ENCODE assay signal across 8 mouse cellular contexts in the genomic region with DNA sequence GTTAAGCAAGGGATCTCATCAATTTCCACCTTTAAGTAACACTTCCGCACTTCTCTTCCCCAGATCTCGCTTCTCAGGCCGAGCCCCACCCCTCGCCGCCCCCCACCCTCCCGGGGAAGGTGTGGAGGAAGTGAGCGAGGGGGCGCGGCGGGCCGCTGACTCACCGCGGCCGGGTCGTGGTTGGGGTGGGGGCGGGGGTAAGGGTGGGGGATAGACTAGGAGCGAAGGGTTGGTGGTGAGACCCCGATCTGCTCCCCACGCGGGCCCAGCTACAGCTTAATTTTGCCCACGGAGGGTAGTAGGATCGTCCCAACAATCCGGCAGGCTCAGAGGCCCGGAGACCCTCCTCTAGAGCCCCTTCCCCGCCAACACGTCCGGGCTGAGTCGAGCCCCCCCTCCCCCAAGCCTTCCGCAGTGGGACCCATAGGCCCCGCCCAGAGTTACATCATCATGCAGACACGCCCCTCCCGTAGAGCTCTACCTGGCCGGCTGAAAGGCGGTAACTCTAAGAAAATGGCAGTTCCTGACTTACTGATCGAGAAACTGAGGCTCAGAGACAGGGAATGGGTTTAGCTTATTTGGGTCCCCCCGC. TPM values are rescaled to one million over a fixed set of nuclear protein-coding genes. Genes with fewer than 3 reads are reported as not detected.
DNase-seq lines count a peak whose midpoint lies in the region; ATAC-seq and TF ChIP-seq lines count a peak whose summit lies in the region.

No protein-coding gene starts in this region.

- peak; percentile 75 for ATAC-seq in erythroid progenitor cell, adult 5-6 weeks (replicated peaks; ENCODE audit: low FRiP score, poor library complexity, severe bottlenecking)
- peak; percentile 69 for ATAC-seq in hindbrain, embryonic 12.5 days (ENCODE audit: low FRiP score)
- peak; percentile 74 for ATAC-seq in midbrain, embryonic 16.5 days

- TF ChIP-seq POLR2A in testis, adult 2 months (IDR thresholded peaks at IDR 0.05; ENCODE audit: control insufficient read depth, low read depth, low read length), result no peak

- H3K9ac ChIP-seq in hindbrain, embryonic 12.5 days, result peak overlapping the region; percentile 94
- peak overlapping the region; percentile 89 for H3K9ac ChIP-seq in midbrain, embryonic 16.5 days (ENCODE audit: low read depth, low read length)

- H3K4me2 ChIP-seq in hindbrain, embryonic 12.5 days (replicated peaks), result peak overlapping the region; percentile 92
- peak overlapping the region; percentile 72 for H3K4me2 ChIP-seq in midbrain, embryonic 16.5 days (ENCODE audit: low read length)

- H3K27me3 ChIP-seq in hindbrain, embryonic 12.5 days, result peaks cover 9% of the 10 kb centered on the region
- H3K27me3 ChIP-seq in midbrain, embryonic 16.5 days (ENCODE audit: control insufficient read depth, insufficient read depth, low read depth, low read length), result no peaks in the 10 kb centered on the region
- H3K27me3 ChIP-seq in testis, adult 2 months (ENCODE audit: control insufficient read depth, insufficient read depth, low read length), result no peaks in the 10 kb centered on the region

- WGBS in hindbrain, embryonic 12.5 days, result under 1% methylated on average over 35 of the region's 36 CpGs
- WGBS in midbrain, embryonic 16.5 days, result 0% methylated on average over 36 of the region's 36 CpGs

- H3K36me3 ChIP-seq in hindbrain, embryonic 12.5 days, result no peaks in the 10 kb centered on the region
- no peaks in the 10 kb centered on the region for H3K36me3 ChIP-seq in midbrain, embryonic 16.5 days (ENCODE audit: control insufficient read depth, insufficient read depth, low read length)
- no peaks in the 10 kb centered on the region for H3K36me3 ChIP-seq in testis, adult 2 months (ENCODE audit: control insufficient read depth, insufficient read depth, low read length)

- TF ChIP-seq CTCF in gastrocnemius, adult 2 months (IDR thresholded peaks at IDR 0.05), result no peak
- TF ChIP-seq CTCF in testis, adult 2 months (IDR thresholded peaks at IDR 0.05; ENCODE audit: control insufficient read depth, insufficient read depth, insufficient replicate concordance, low read depth, low read length), result no peak

- H3K4me3 ChIP-seq in gastrocnemius, adult 2 months, result peak overlapping the region; percentile 95
- peak overlapping the region; percentile 97 for H3K4me3 ChIP-seq in hindbrain, embryonic 12.5 days
- H3K4me3 ChIP-seq in midbrain, embryonic 16.5 days (ENCODE audit: low read depth, low read length), result peak overlapping the region; percentile 96
- peak overlapping the region; percentile 92 for H3K4me3 ChIP-seq in testis, adult 2 months (ENCODE audit: control insufficient read depth, low read depth, low read length)

- H3K9me3 ChIP-seq in hindbrain, embryonic 12.5 days (replicated peaks), result no peaks in the 10 kb centered on the region
- no peaks in the 10 kb centered on the region for H3K9me3 ChIP-seq in midbrain, embryonic 16.5 days (replicated peaks; ENCODE audit: control insufficient read depth, low read length, poor library complexity, severe bottlenecking)

- peak; percentile 76 for DNase-seq in gastrocnemius, adult 2 months
- no peak for DNase-seq in gastrocnemius, postnatal 36 days
- DNase-seq in brain, adult 2 months (ENCODE audit: low read depth, low spot score), result peak; percentile 69
- DNase-seq in liver, result peak; percentile 91

- peak overlapping the region; percentile 93 for H3K27ac ChIP-seq in gastrocnemius, adult 2 months
- H3K27ac ChIP-seq in hindbrain, embryonic 12.5 days, result peak overlapping the region; percentile 86
- H3K27ac ChIP-seq in midbrain, embryonic 16.5 days (ENCODE audit: low read length), result peak overlapping the region; percentile 87
- peak overlapping the region; percentile 33 for H3K27ac ChIP-seq in testis, adult 2 months (ENCODE audit: control insufficient read depth, insufficient read depth, low read depth, low read length)

- intact Hi-C loops in gastrocnemius, adult 2 months (cut with DNase I), result no loop called here
- intact Hi-C loops in gastrocnemius, postnatal 36 days (cut with DNase I), result no loop called here

- peaks cover 23% of the 10 kb centered on the region for H3K4me1 ChIP-seq in hindbrain, embryonic 12.5 days
- peaks cover 18% of the 10 kb centered on the region for H3K4me1 ChIP-seq in midbrain, embryonic 16.5 days (ENCODE audit: control insufficient read depth, insufficient read depth, low read length)
- H3K4me1 ChIP-seq in testis, adult 2 months (ENCODE audit: control insufficient read depth, insufficient read depth, low read length), result peaks cover 26% of the 10 kb centered on the region

RNA-seq across cellular contexts. Expression of a gene that starts 0.7 kb away (rescaled TPM):
- 10 to 100 TPM; 13.6 to 17.3 TPM for total RNA-seq in gastrocnemius, adult 2 months (2021)
- total RNA-seq in gastrocnemius, postnatal 36 days (2021), result 10 to 100 TPM; 15.9 to 20.6 TPM
- 34.0 and 58.7 TPM in 2 replicates for total RNA-seq in erythroid progenitor cell, adult 5-6 weeks (2015; ENCODE audit: low replicate concordance)
- 17.9 and 26.7 TPM in 2 replicates for total RNA-seq in erythroid progenitor cell, adult 5-6 weeks (2017; ENCODE audit: low replicate concordance)
- polyA plus RNA-seq in hindbrain, embryonic 12.5 days (2016; fragmentation: Nextera tagmentation; extraction: Ambion mirVana), result 52.7 and 60.3 TPM in 2 replicates
- 35.5 and 40.9 TPM in 2 replicates for polyA plus RNA-seq in midbrain, embryonic 16.5 days (2015; fragmentation: Nextera tagmentation; extraction: Ambion mirVana)
- 42.4 and 44.7 TPM in 2 replicates for polyA plus RNA-seq in testis, adult 2 months (2012; rRNA removed)

RNA-seq across cellular contexts. Expression of a gene that starts 7.6 kb away (rescaled TPM):
- under 1 TPM in 1 of 2 experiments, not detected in 1; 0.74 TPM for total RNA-seq in gastrocnemius, adult 2 months (2021)
- under 1 TPM in 1 of 2 experiments, not detected in 1; 0.35 TPM for total RNA-seq in gastrocnemius, postnatal 36 days (2021)
- not detected in 2 replicates for total RNA-seq in erythroid progenitor cell, adult 5-6 weeks (2015; ENCODE audit: low replicate concordance)
- not detected in 2 replicates for total RNA-seq in erythroid progenitor cell, adult 5-6 weeks (2017; ENCODE audit: low replicate concordance)
- polyA plus RNA-seq in hindbrain, embryonic 12.5 days (2016; fragmentation: Nextera tagmentation; extraction: Ambion mirVana), result 0.17 TPM in 1 of 2 replicates, not detected in the other
- 1.5 and 1.6 TPM in 2 replicates for polyA plus RNA-seq in midbrain, embryonic 16.5 days (2015; fragmentation: Nextera tagmentation; extraction: Ambion mirVana)
- polyA plus RNA-seq in testis, adult 2 months (2012; rRNA removed), result 0.20 and 0.30 TPM in 2 replicates

RNA-seq across cellular contexts. Expression of a gene that starts 10.2 kb away (rescaled TPM):
- total RNA-seq in gastrocnemius, adult 2 months (2021), result 1,000 to 10,000 TPM in 1 of 2 experiments, 100 to 1,000 TPM in 1; 987 to 1,150 TPM
- total RNA-seq in gastrocnemius, postnatal 36 days (2021), result 1,000 to 10,000 TPM in 1 of 2 experiments, 100 to 1,000 TPM in 1; 974 to 1,054 TPM
- total RNA-seq in erythroid progenitor cell, adult 5-6 weeks (2015; ENCODE audit: low replicate concordance), result 4.0 TPM in 1 of 2 replicates, not detected in the other
- not detected in 2 replicates for total RNA-seq in erythroid progenitor cell, adult 5-6 weeks (2017; ENCODE audit: low replicate concordance)
- polyA plus RNA-seq in hindbrain, embryonic 12.5 days (2016; fragmentation: Nextera tagmentation; extraction: Ambion mirVana), result 67.8 and 68.0 TPM in 2 replicates
- polyA plus RNA-seq in midbrain, embryonic 16.5 days (2015; fragmentation: Nextera tagmentation; extraction: Ambion mirVana), result 111 and 114 TPM in 2 replicates
- 15.6 and 17.4 TPM in 2 replicates for polyA plus RNA-seq in testis, adult 2 months (2012; rRNA removed)

RNA-seq across cellular contexts. Expression of a gene that starts 37.6 kb away (rescaled TPM):
- total RNA-seq in gastrocnemius, adult 2 months (2021), result under 1 TPM; 0.22 to 0.59 TPM
- under 1 TPM; 0.15 to 0.31 TPM for total RNA-seq in gastrocnemius, postnatal 36 days (2021)
- total RNA-seq in erythroid progenitor cell, adult 5-6 weeks (2015; ENCODE audit: low replicate concordance), result 6.3 and 7.9 TPM in 2 replicates
- 1.3 and 3.3 TPM in 2 replicates for total RNA-seq in erythroid progenitor cell, adult 5-6 weeks (2017; ENCODE audit: low replicate concordance)
- 0.10 TPM in 1 of 2 replicates, not detected in the other for polyA plus RNA-seq in hindbrain, embryonic 12.5 days (2016; fragmentation: Nextera tagmentation; extraction: Ambion mirVana)
- 0.06 TPM in 2 replicates for polyA plus RNA-seq in midbrain, embryonic 16.5 days (2015; fragmentation: Nextera tagmentation; extraction: Ambion mirVana)
- polyA plus RNA-seq in testis, adult 2 months (2012; rRNA removed), result 3.9 and 4.1 TPM in 2 replicates

RNA-seq across cellular contexts. Expression of a gene that starts 44.1 kb away (rescaled TPM):
- 10 to 100 TPM; 41.9 to 52.4 TPM for total RNA-seq in gastrocnemius, adult 2 months (2021)
- total RNA-seq in gastrocnemius, postnatal 36 days (2021), result 10 to 100 TPM; 36.9 to 39.9 TPM
- total RNA-seq in erythroid progenitor cell, adult 5-6 weeks (2015; ENCODE audit: low replicate concordance), result 19.8 and 25.6 TPM in 2 replicates
- total RNA-seq in erythroid progenitor cell, adult 5-6 weeks (2017; ENCODE audit: low replicate concordance), result 20.0 and 22.7 TPM in 2 replicates
- polyA plus RNA-seq in hindbrain, embryonic 12.5 days (2016; fragmentation: Nextera tagmentation; extraction: Ambion mirVana), result 41.1 and 41.7 TPM in 2 replicates
- polyA plus RNA-seq in midbrain, embryonic 16.5 days (2015; fragmentation: Nextera tagmentation; extraction: Ambion mirVana), result 33.8 and 36.5 TPM in 2 replicates
- polyA plus RNA-seq in testis, adult 2 months (2012; rRNA removed), result 13.6 and 14.5 TPM in 2 replicates

Comparison
In these comparisons a context has a peak if more than half of its experiments do, and no peak if none do; other contexts are left out.
1. DNase-seq: peak in gastrocnemius, adult 2 months (single experiment), brain, adult 2 months (single experiment) and liver (single experiment); none in gastrocnemius, postnatal 36 days (0 of 2).
2. H3K27ac ChIP-seq: peak in every context shown above with its lines; median percentile 93 in gastrocnemius, adult 2 months; 87 in midbrain, embryonic 16.5 days; 86 in hindbrain, embryonic 12.5 days; 33 in testis, adult 2 months.
3. RNA of a gene that starts 10.2 kb away (total RNA-seq): 987 to 1,150 TPM in gastrocnemius, adult 2 months and 974 to 1,054 TPM in gastrocnemius, postnatal 36 days; 4.0 TPM in erythroid progenitor cell, adult 5-6 weeks; every median in the first group is over 100 times any median in the second.
4. Peak in every context shown above with its lines, with median percentiles within 50 percentile points of each other: H3K4me3 ChIP-seq and ATAC-seq.